Mouse (Mus musculus): ENCODE data around the gene Ddb2.

DNA sequence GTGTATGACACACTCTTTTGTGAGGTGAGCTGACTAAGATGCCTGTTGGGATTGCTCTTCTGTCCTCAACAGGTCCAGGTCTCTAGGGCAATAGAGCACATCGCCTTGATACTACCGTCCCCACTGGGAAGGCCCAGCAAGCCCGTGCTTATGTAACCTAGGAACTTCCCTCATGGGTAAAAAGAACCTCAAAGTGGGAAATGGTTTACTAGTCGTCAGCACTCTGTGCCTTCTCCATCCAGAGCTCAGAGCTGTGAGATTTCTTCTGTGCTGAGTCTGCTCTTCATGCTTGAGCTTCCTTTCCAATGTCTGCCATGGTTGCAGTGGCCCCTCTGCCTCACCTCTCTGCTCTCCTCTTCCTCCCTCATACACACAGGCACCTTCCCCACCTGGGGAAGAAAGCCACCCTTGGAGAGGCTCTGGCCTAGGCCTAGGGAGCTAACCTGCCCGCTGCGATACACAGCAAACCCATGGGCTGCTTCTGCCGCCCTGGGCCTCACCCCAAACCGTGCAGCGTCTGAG, 30.5 kb downstream of the Ddb2 start:
- TF ChIP-seq CTCF (IDR thresholded peaks at IDR 0.05) (no peak), EP300 (IDR thresholded peaks at IDR 0.05; ENCODE audit: insufficient read depth, low read depth, low read length) (no peak), POLR2A (IDR thresholded peaks at IDR 0.05; ENCODE audit: insufficient read depth, low read depth, low read length) (no peak)

Measured in heart, adult 2 months (tissue).